Mouse (Mus musculus) heart, postnatal 0 days (tissue): ENCODE measurements around the gene B4galnt3. TPM values are rescaled to one million over a fixed set of nuclear protein-coding genes. Genes with fewer than 3 reads are reported as not detected.
A peak's percentile ranks its signal among the peaks of the same experiment; 100 is the strongest.

Experiments
- ATAC-seq: fragments of 200-750 bp; cut with Nextera tagmentation; 2 replicates; pipeline ENCODE4 v1.8.0; 2017; ENCODE audit warnings: low read depth, moderate number of reproducible peaks, moderate library complexity; ENCODE audit not compliant: insufficient read depth
- DNase-seq: peaks from one replicate; pipeline ENCODE4 v3.0.0-alpha.2; 2016; ENCODE audit warnings: low spot score
- H3K27ac ChIP-seq: fragments of 300-500 bp; sonication (generic); 2 replicates; pipeline ENCODE4 v1.5.1; 2014; ENCODE audit warnings: low read depth, mild to moderate bottlenecking
- H3K27me3 ChIP-seq: fragments of 300-500 bp; sonication (generic); 2 replicates; pipeline ENCODE4 v1.6.1; 2014; ENCODE audit warnings: low read length, mixed read lengths; ENCODE audit not compliant: control insufficient read depth, insufficient read depth
- H3K36me3 ChIP-seq: fragments of 300-500 bp; sonication (generic); replicated peaks from 2 replicates; pipeline ENCODE4 v1.6.1; 2014; ENCODE audit warnings: low read length, mixed read lengths; ENCODE audit not compliant: control insufficient read depth, insufficient read depth
- H3K4me1 ChIP-seq: fragments of 300-500 bp; sonication (generic); 2 replicates; pipeline ENCODE4 v1.6.1; 2014; ENCODE audit warnings: antibody characterized with exemption; ENCODE audit not compliant: control insufficient read depth, insufficient read depth
- H3K4me2 ChIP-seq: fragments of 300-500 bp; sonication (generic); 2 replicates; pipeline ENCODE4 v1.6.1; 2014; ENCODE audit warnings: low read depth, mild to moderate bottlenecking, low read length, moderate library complexity
- H3K4me3 ChIP-seq: fragments of 300-500 bp; sonication (generic); 2 replicates; pipeline ENCODE4 v1.5.1; 2014; ENCODE audit warnings: low read depth, low read length
- H3K9ac ChIP-seq: fragments of 300-500 bp; sonication (generic); replicated peaks from 2 replicates; pipeline ENCODE4 v1.6.1; 2014; ENCODE audit warnings: low read depth, low read length, mixed read lengths
- H3K9me3 ChIP-seq: fragments of 300-500 bp; sonication (generic); replicated peaks from 2 replicates; pipeline ENCODE4 v1.6.1; 2016; ENCODE audit warnings: low read length; ENCODE audit not compliant: control insufficient read depth
- CTCF ChIP-seq: IDR thresholded peaks from 2 replicates; pipeline ENCODE4 v1.5.1; 2016; ENCODE audit warnings: antibody characterized with exemption, control low read depth, low read depth
- EP300 ChIP-seq: IDR thresholded peaks from 2 replicates; pipeline ENCODE4 v1.6.1; 2016; ENCODE audit warnings: antibody characterized with exemption, low read depth
- WGBS: fragments of 180-500 bp; shearing (Covaris S2); extraction: QIAGEN DNeasy Blood & Tissue Kit; methylation state at CpG from one replicate; pipeline ENCODE4 v1.1.7; 2014; 5-methylcytosine and 5-hydroxymethylcytosine counted together
- polyA plus RNA-seq: library from polyadenylated mRNA; unstranded; fragments of >200 nt; fragmentation: Nextera tagmentation; extraction: Ambion mirVana; gene quantifications from 2 replicates; pipeline ENCODE4 v1.2.1, GENCODE M21; 2015
- total RNA-seq: library from RNA; depleted of rRNA; stranded (reverse); fragments of >200 nt; gene quantifications from 2 replicates; pipeline ENCODE4 v1.2.3, GENCODE M21; 2014; ENCODE audit warnings: low replicate concordance

Gene B4galnt3
- total and polyA plus RNA-seq, 2 experiments from 2014 or later = 0.08 TPM; not detected in 1

DNA sequence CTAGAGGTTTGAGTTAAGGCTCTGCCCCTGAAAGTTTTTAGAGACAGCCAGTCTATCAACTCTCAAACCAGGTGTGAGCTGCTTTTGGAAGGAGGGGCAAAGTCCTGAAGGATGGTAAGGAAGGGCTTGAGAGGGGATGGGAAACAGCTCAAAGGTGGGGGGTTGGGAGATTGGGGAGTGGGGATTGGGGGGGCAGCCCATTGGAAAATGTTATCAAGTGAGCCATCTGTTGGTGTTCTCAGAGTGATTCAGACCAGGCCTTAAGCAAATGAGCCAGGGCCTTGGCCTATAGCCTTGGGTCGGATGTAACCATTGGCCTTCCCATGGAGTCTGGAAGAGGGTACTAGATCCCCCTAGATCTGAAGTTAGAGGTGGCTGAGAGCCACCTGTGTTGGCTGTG, 100.6 kb downstream of the B4galnt3 start:
- no peak for ATAC-seq
- no peaks in the 10 kb centered on the region for H3K36me3 ChIP-seq
- no peak for DNase-seq
- peaks cover 18% of the 10 kb centered on the region for H3K4me1 ChIP-seq
- H3K4me2 ChIP-seq = no peak overlapping the region
- TF ChIP-seq EP300 = no peak
- no peak for TF ChIP-seq CTCF
- 0 out of 2 replicates have a peak overlapping the region, but pooled peaks have one; percentile 6 for H3K9ac ChIP-seq
- no peaks in the 10 kb centered on the region for H3K9me3 ChIP-seq
- no peak overlapping the region for H3K27ac ChIP-seq
- H3K27me3 ChIP-seq = no peaks in the 10 kb centered on the region
- WGBS = 64% methylated on average over 1 of the region's 1 CpGs
- no peak overlapping the region for H3K4me3 ChIP-seq

DNA sequence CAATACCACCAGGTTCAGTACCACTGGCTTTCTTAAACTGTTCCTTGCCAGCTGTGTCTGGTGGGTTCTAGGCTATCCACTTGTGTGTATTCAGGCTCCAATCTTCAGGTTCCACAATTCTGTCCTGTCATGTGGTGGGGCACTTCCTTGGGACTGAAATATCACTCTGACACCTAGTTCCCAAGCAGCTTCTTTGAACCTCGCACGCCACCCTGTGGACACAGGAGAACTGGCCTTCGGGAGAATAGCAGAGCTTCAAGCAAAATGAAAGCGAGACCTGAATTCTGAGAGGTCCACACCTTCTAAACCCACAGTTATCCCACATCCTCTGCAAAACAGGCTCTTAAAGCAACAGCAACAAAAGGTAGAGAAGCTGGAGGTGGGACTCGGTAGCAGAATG, 101.2 kb downstream of the B4galnt3 start:
- Histone ChIP-seq H3K27me3 (no peaks in the 10 kb centered on the region), H3K4me1 (peaks cover 18% of the 10 kb centered on the region), H3K9me3 (no peaks in the 10 kb centered on the region), H3K4me3 (no peak overlapping the region), H3K36me3 (no peaks in the 10 kb centered on the region), H3K4me2 (0 out of 2 replicates have a peak overlapping the region, but pooled peaks have one; percentile 7), H3K9ac (0 out of 2 replicates have a peak overlapping the region, but pooled peaks have one; percentile 6), H3K27ac (peak overlapping the region; percentile 4; the same call in 1 of the 2 replicates)
- peak; percentile 88 for DNase-seq
- 10% methylated on average over 5 of the region's 5 CpGs for WGBS
- ATAC-seq = peak; percentile 49
- no peak for TF ChIP-seq EP300
- TF ChIP-seq CTCF = peak; percentile 96

GRCm38 (mm10) chr6:120192211-120192870, 102.0 kb downstream of the B4galnt3 start:
- peak; percentile 79 for DNase-seq
- Histone ChIP-seq H3K27ac (peak overlapping the region; percentile 36), H3K9me3 (no peaks in the 10 kb centered on the region), H3K36me3 (no peaks in the 10 kb centered on the region), H3K4me1 (peaks cover 18% of the 10 kb centered on the region), H3K4me3 (no peak overlapping the region), H3K4me2 (peak overlapping the region; percentile 18; the same call in 1 of the 2 replicates), H3K9ac (no peak overlapping the region), H3K27me3 (no peaks in the 10 kb centered on the region)
- ATAC-seq = peak; percentile 69
- WGBS = 22% methylated on average over 14 of the region's 15 CpGs
- TF ChIP-seq CTCF (no peak), EP300 (no peak)

GRCm38 (mm10) chr6:120191396-120192170, 102.8 kb downstream of the B4galnt3 start:
- Histone ChIP-seq H3K36me3 (no peaks in the 10 kb centered on the region), H3K9me3 (no peaks in the 10 kb centered on the region), H3K4me2 (peak overlapping the region; percentile 18; the same call in 1 of the 2 replicates), H3K4me3 (no peak overlapping the region), H3K27me3 (no peaks in the 10 kb centered on the region), H3K27ac (peak overlapping the region; percentile 36), H3K9ac (no peak overlapping the region), H3K4me1 (peaks cover 18% of the 10 kb centered on the region)
- no peak for ATAC-seq
- WGBS = 65% methylated on average over 7 of the region's 7 CpGs
- no peak for TF ChIP-seq EP300
- TF ChIP-seq CTCF = no peak
- DNase-seq = no peak

DNA sequence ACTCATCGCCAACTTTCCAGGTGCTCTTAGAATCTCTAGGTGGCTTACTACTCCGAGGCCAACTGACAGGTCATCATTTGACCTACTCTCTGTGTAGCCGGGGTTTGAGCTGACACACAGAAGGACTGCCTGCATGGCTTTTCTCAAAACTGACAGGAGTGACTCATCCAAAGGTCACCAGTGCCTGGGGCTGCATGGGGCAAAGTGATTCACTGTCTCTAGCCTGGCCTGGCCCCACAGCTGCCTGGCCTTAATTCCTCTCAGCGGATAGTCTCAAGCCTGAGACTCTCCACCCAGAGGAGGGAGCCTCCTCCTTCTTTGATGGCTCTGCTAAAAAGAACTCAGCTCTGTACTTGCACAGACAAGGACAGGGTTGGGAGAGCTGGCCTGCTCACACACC, 103.4 kb downstream of the B4galnt3 start:
- H3K4me1 ChIP-seq = peaks cover 18% of the 10 kb centered on the region
- 0 out of 2 replicates have a peak, but pooled peaks have one; percentile 14 for ATAC-seq

More for the DNA sequence above, 103.4 kb downstream of the B4galnt3 start:
- DNase-seq = no peak
- Histone ChIP-seq H3K4me2 (no peak overlapping the region), H3K27me3 (no peaks in the 10 kb centered on the region), H3K9ac (no peak overlapping the region), H3K4me3 (no peak overlapping the region), H3K36me3 (no peaks in the 10 kb centered on the region), H3K9me3 (no peaks in the 10 kb centered on the region), H3K27ac (peak overlapping the region; percentile 5; the same call in 1 of the 2 replicates)
- TF ChIP-seq CTCF (no peak), EP300 (no peak)
- 35% methylated on average over 4 of the region's 4 CpGs for WGBS
